Mouse (Mus musculus): ENCODE data around the gene Prx. TPM values are rescaled to one million over a fixed set of nuclear protein-coding genes. Genes with fewer than 3 reads are reported as not detected.

The Prx gene
- polyA plus RNA-seq, 1 experiment from 2014 or later = 1.8 TPM

- no peaks in the 10 kb centered on the region for H3K9me3 ChIP-seq (ENCODE audit: control insufficient read depth, low read length)
- peak overlapping the region; percentile 33 for H3K9ac ChIP-seq (ENCODE audit: low read depth, low read length)
- no peaks in the 10 kb centered on the region for H3K27me3 ChIP-seq (replicated peaks; ENCODE audit: control insufficient read depth, insufficient read depth, low read length)
- no peak overlapping the region for H3K27ac ChIP-seq (ENCODE audit: low read depth, low read length)
- ATAC-seq = no peak
- WGBS = 52% methylated on average over 5 of the region's 5 CpGs
- peaks cover 10% of the 10 kb centered on the region for H3K4me1 ChIP-seq (ENCODE audit: control insufficient read depth, insufficient read depth, low read depth, low read length)
- peak overlapping the region; percentile 83 for H3K4me3 ChIP-seq (ENCODE audit: low read length)
- H3K4me2 ChIP-seq (ENCODE audit: low read length) = peak overlapping the region; percentile 93
- H3K36me3 ChIP-seq (ENCODE audit: control insufficient read depth, insufficient read depth, low read length) = no peaks in the 10 kb centered on the region
Measured at GRCm38 (mm10) chr7:27552070-27552469, 52.9 kb downstream of the Prx start.

GRCm38 (mm10) chr7:27552931-27553513 lies 53.9 kb downstream of the Prx start, which contains the start of the genes Pld3 and 2310022A10Rik:
TSS of gene Pld3 (minus strand) at chr7:27553218.
TSS of gene 2310022A10Rik (plus strand) at chr7:27553233.
- no peaks in the 10 kb centered on the region for H3K9me3 ChIP-seq (ENCODE audit: control insufficient read depth, low read length)
- ATAC-seq = peak; percentile 100
- H3K4me3 ChIP-seq (ENCODE audit: low read length) = peak within 1 kb of the TSS; percentile 83
- peak within 1 kb of the TSS; percentile 93 for H3K4me2 ChIP-seq (ENCODE audit: low read length)
- peak within 1 kb of the TSS; percentile 30 for H3K27ac ChIP-seq (ENCODE audit: low read depth, low read length)
- peaks cover 10% of the 10 kb centered on the region for H3K4me1 ChIP-seq (ENCODE audit: control insufficient read depth, insufficient read depth, low read depth, low read length)
- no peaks in the 10 kb centered on the region for H3K27me3 ChIP-seq (replicated peaks; ENCODE audit: control insufficient read depth, insufficient read depth, low read length)
- H3K9ac ChIP-seq (ENCODE audit: low read depth, low read length) = peak within 1 kb of the TSS; percentile 87
- WGBS = under 1% methylated on average over 35 of the region's 41 CpGs
- H3K36me3 ChIP-seq (ENCODE audit: control insufficient read depth, insufficient read depth, low read length) = no peaks in the 10 kb centered on the region

GRCm38 (mm10) chr7:27560291-27560887 lies 61.3 kb downstream of the Prx start:
- no peaks in the 10 kb centered on the region for H3K27me3 ChIP-seq (replicated peaks; ENCODE audit: control insufficient read depth, insufficient read depth, low read length)
- H3K36me3 ChIP-seq (ENCODE audit: control insufficient read depth, insufficient read depth, low read length) = peaks cover 29% of the 10 kb centered on the region
- H3K27ac ChIP-seq (ENCODE audit: low read depth, low read length) = no peak overlapping the region
- no peak overlapping the region for H3K4me2 ChIP-seq (ENCODE audit: low read length)
- no peak for ATAC-seq
- 78% methylated on average over 8 of the region's 8 CpGs for WGBS
- no peaks in the 10 kb centered on the region for H3K4me1 ChIP-seq (ENCODE audit: control insufficient read depth, insufficient read depth, low read depth, low read length)
- H3K9me3 ChIP-seq (ENCODE audit: control insufficient read depth, low read length) = no peaks in the 10 kb centered on the region
- no peak overlapping the region for H3K9ac ChIP-seq (ENCODE audit: low read depth, low read length)
- H3K4me3 ChIP-seq (ENCODE audit: low read length) = no peak overlapping the region

- Histone ChIP-seq H3K36me3 (ENCODE audit: control insufficient read depth, insufficient read depth, low read length) (peaks cover 32% of the 10 kb centered on the region), H3K9me3 (ENCODE audit: control insufficient read depth, low read length) (no peaks in the 10 kb centered on the region), H3K4me1 (ENCODE audit: control insufficient read depth, insufficient read depth, low read depth, low read length) (no peaks in the 10 kb centered on the region), H3K4me2 (ENCODE audit: low read length) (no peak overlapping the region), H3K27me3 (replicated peaks; ENCODE audit: control insufficient read depth, insufficient read depth, low read length) (no peaks in the 10 kb centered on the region), H3K27ac (ENCODE audit: low read depth, low read length) (no peak overlapping the region), H3K9ac (ENCODE audit: low read depth, low read length) (no peak overlapping the region), H3K4me3 (ENCODE audit: low read length) (no peak overlapping the region)
- ATAC-seq = no peak
- WGBS = 88% methylated on average over 1 of the region's 1 CpGs
Measured at GRCm38 (mm10) chr7:27560978-27561377, 61.9 kb downstream of the Prx start.

Other genes starting within 250 kb of the Prx start
- 54.4 and 59.5 TPM in 2 replicates for gene Numbl, start 240.9 kb upstream of the Prx start, polyA plus RNA-seq (2015; fragmentation: Nextera tagmentation; extraction: Ambion mirVana)
- 14.1 and 17.2 TPM in 2 replicates for gene Ltbp4, start 161.6 kb upstream of the Prx start, polyA plus RNA-seq (2015; fragmentation: Nextera tagmentation; extraction: Ambion mirVana)
- 31.6 and 38.0 TPM in 2 replicates for gene Shkbp1, start 143.3 kb upstream of the Prx start, polyA plus RNA-seq (2015; fragmentation: Nextera tagmentation; extraction: Ambion mirVana)
- not detected in 2 replicates for gene Gm20479, start 141.9 kb upstream of the Prx start, polyA plus RNA-seq (2015; fragmentation: Nextera tagmentation; extraction: Ambion mirVana)
- 3.1 and 3.7 TPM in 2 replicates for gene Sptbn4, start 51.6 kb upstream of the Prx start, polyA plus RNA-seq (2015; fragmentation: Nextera tagmentation; extraction: Ambion mirVana)
- gene Blvrb, start 51.3 kb upstream of the Prx start, polyA plus RNA-seq (2015; fragmentation: Nextera tagmentation; extraction: Ambion mirVana) = 23.4 and 23.7 TPM in 2 replicates
- 9.7 and 10.7 TPM in 2 replicates for gene Sertad3, start 25.6 kb upstream of the Prx start, polyA plus RNA-seq (2015; fragmentation: Nextera tagmentation; extraction: Ambion mirVana)
- 9.8 and 11.4 TPM in 2 replicates for gene Sertad1, start 12.4 kb upstream of the Prx start, polyA plus RNA-seq (2015; fragmentation: Nextera tagmentation; extraction: Ambion mirVana)
- 1.4 and 1.5 TPM in 2 replicates for gene Hipk4, start 23.9 kb downstream of the Prx start, polyA plus RNA-seq (2015; fragmentation: Nextera tagmentation; extraction: Ambion mirVana)
- 231 and 263 TPM in 2 replicates for gene Pld3, start 53.9 kb downstream of the Prx start, polyA plus RNA-seq (2015; fragmentation: Nextera tagmentation; extraction: Ambion mirVana)
- 33.7 and 35.7 TPM in 2 replicates for gene 2310022A10Rik, start 53.9 kb downstream of the Prx start, polyA plus RNA-seq (2015; fragmentation: Nextera tagmentation; extraction: Ambion mirVana)
- gene Akt2, start 92.2 kb downstream of the Prx start, polyA plus RNA-seq (2015; fragmentation: Nextera tagmentation; extraction: Ambion mirVana) = 63.0 and 72.9 TPM in 2 replicates
- 86.2 and 99.1 TPM in 2 replicates for gene Ttc9b, start 154.6 kb downstream of the Prx start, polyA plus RNA-seq (2015; fragmentation: Nextera tagmentation; extraction: Ambion mirVana)
- gene Map3k10, start 175.3 kb downstream of the Prx start, polyA plus RNA-seq (2015; fragmentation: Nextera tagmentation; extraction: Ambion mirVana) = 17.5 and 18.7 TPM in 2 replicates
- gene Zfp607b, start 190.0 kb downstream of the Prx start, polyA plus RNA-seq (2015; fragmentation: Nextera tagmentation; extraction: Ambion mirVana) = 12.0 and 13.6 TPM in 2 replicates
- 84.1 and 94.2 TPM in 2 replicates for gene Zfp60, start 232.1 kb downstream of the Prx start, polyA plus RNA-seq (2015; fragmentation: Nextera tagmentation; extraction: Ambion mirVana)

Measured in hindbrain, embryonic 16.5 days (tissue).